ENCODE assay signal across 10 mouse cellular contexts in genomic region chr3:31459456-31459855, GRCm38 (mm10).
DNase-seq lines count a peak whose midpoint lies in the region; ATAC-seq and TF ChIP-seq lines count a peak whose summit lies in the region.
"Had no signal": no experiment of that assay in that cellular context is flagged by ENCODE, and none has a peak within 500 bp of the region (broad histone marks: within the 10 kb centered on the region; RNA-seq: fewer than 3 reads in every experiment).

No protein-coding gene starts in this region.

- no peaks in the 10 kb centered on the region for H3K9me3 ChIP-seq in limb, embryonic 11.5 days (ENCODE audit: control insufficient read depth, low read length)
- H3K9me3 ChIP-seq: embryonic facial prominence, embryonic 15.5 days; limb, embryonic 12.5 days had no signal

- no peak for TF ChIP-seq POLR2A in cerebellum, adult 2 months (IDR thresholded peaks at IDR 0.05; ENCODE audit: borderline replicate concordance, insufficient read depth, low read length)

- 54% methylated on average over 5 of the region's 5 CpGs for WGBS in cerebellum, adult 2 months
- 69% methylated on average over 5 of the region's 5 CpGs for WGBS in limb, embryonic 11.5 days

- peak; percentile 76 for TF ChIP-seq CTCF in layer of hippocampus, adult 2 months (conservative IDR thresholded peaks at IDR 0.05)
- peak; percentile 59 for TF ChIP-seq CTCF in cerebellum, adult 2 months (IDR thresholded peaks at IDR 0.05; ENCODE audit: borderline replicate concordance, insufficient read depth, low read depth, low read length)

- H3K27ac ChIP-seq in layer of hippocampus, adult 2 months: no peak overlapping the region
- H3K27ac ChIP-seq in cerebellum, adult 2 months (ENCODE audit: insufficient read depth, low read length): no peak overlapping the region
- no peak overlapping the region for H3K27ac ChIP-seq in limb, embryonic 11.5 days (replicated peaks; ENCODE audit: low read depth, low read length)
- H3K27ac ChIP-seq: embryonic facial prominence, embryonic 15.5 days; limb, embryonic 12.5 days had no signal

- no peak overlapping the region for H3K9ac ChIP-seq in limb, embryonic 11.5 days (ENCODE audit: low read length)
- H3K9ac ChIP-seq: embryonic facial prominence, embryonic 15.5 days; limb, embryonic 12.5 days had no signal

- DNase-seq in layer of hippocampus, adult 2 months (ENCODE audit: low spot score in 2 of 2): peak in 1 of 2 experiments; percentile 44
- no peak for DNase-seq in layer of hippocampus, adult 9-10 months (ENCODE audit: low spot score)
- peak; percentile 61 for DNase-seq in R1 (ENCODE audit: low read depth, low spot score)
- DNase-seq in cerebellum, adult 2 months: peak; percentile 20 to 46
- DNase-seq in gastrocnemius, postnatal 10 days: peak; percentile 48
- DNase-seq in limb, embryonic 11.5 days (ENCODE audit: low spot score): peak; percentile 65
- peak; percentile 49 for DNase-seq in right cerebral cortex, postnatal 14 days
- DNase-seq in spleen, postnatal 10 days (ENCODE audit: low spot score in 2 of 2): no peak

- H3K4me3 ChIP-seq in layer of hippocampus, adult 2 months: no peak overlapping the region
- no peak overlapping the region for H3K4me3 ChIP-seq in cerebellum, adult 2 months (replicated peaks; ENCODE audit: insufficient read depth, low read depth, low read length)
- no peak overlapping the region for H3K4me3 ChIP-seq in limb, embryonic 11.5 days (ENCODE audit: low read depth, low read length)
- H3K4me3 ChIP-seq: embryonic facial prominence, embryonic 15.5 days; limb, embryonic 12.5 days had no signal

- no peaks in the 10 kb centered on the region for H3K36me3 ChIP-seq in limb, embryonic 11.5 days (ENCODE audit: control insufficient read depth, insufficient read depth, low read length)
- H3K36me3 ChIP-seq: embryonic facial prominence, embryonic 15.5 days; limb, embryonic 12.5 days had no signal

- H3K4me2 ChIP-seq in limb, embryonic 11.5 days (ENCODE audit: low read depth, severe bottlenecking): no peak overlapping the region
- H3K4me2 ChIP-seq: embryonic facial prominence, embryonic 15.5 days; limb, embryonic 12.5 days had no signal

- no peak for ATAC-seq in limb, embryonic 11.5 days (ENCODE audit: insufficient number of reproducible peaks, low FRiP score, low TSS enrichment, low read depth)

- no peaks in the 10 kb centered on the region for H3K27me3 ChIP-seq in cerebellum, adult 2 months (ENCODE audit: control insufficient read depth, insufficient read depth, low read length)
- no peaks in the 10 kb centered on the region for H3K27me3 ChIP-seq in limb, embryonic 11.5 days (ENCODE audit: control insufficient read depth, insufficient read depth, low read length)
- H3K27me3 ChIP-seq: embryonic facial prominence, embryonic 15.5 days; limb, embryonic 12.5 days had no signal

- no peaks in the 10 kb centered on the region for H3K4me1 ChIP-seq in cerebellum, adult 2 months (ENCODE audit: control insufficient read depth, insufficient read depth, low read length)
- no peaks in the 10 kb centered on the region for H3K4me1 ChIP-seq in limb, embryonic 11.5 days (ENCODE audit: control insufficient read depth, insufficient read depth, low read length)
- H3K4me1 ChIP-seq: embryonic facial prominence, embryonic 15.5 days; limb, embryonic 12.5 days had no signal

Comparison
In these comparisons a context has a peak if more than half of its experiments do, and no peak if none do; other contexts are left out.
1. DNase-seq: peak in R1 (single experiment), cerebellum, adult 2 months (2 of 2), gastrocnemius, postnatal 10 days (single experiment), limb, embryonic 11.5 days (single experiment) and right cerebral cortex, postnatal 14 days (single experiment); none in layer of hippocampus, adult 9-10 months (single experiment) and spleen, postnatal 10 days (0 of 2).